Mouse (Mus musculus) midbrain, embryonic 12.5 days (tissue): ENCODE measurements around the gene Sept9. TPM values are rescaled to one million over a fixed set of nuclear protein-coding genes. Genes with fewer than 3 reads are reported as not detected.

ENCODE experiments used
- ATAC-seq: fragments of 200-750 bp; cut with Nextera tagmentation; 2 replicates; pipeline ENCODE4 v1.8.0; 2017; ENCODE audit warnings: low read depth, moderate TSS enrichment, moderate library complexity; ENCODE audit not compliant: low FRiP score
- H3K27ac ChIP-seq: fragments of 300-500 bp; sonication (generic); replicated peaks from 2 replicates; pipeline ENCODE4 v1.5.1; 2016; ENCODE audit warnings: mild to moderate bottlenecking
- H3K27me3 ChIP-seq: fragments of 300-500 bp; sonication (generic); 2 replicates; pipeline ENCODE4 v1.6.1; 2016; ENCODE audit warnings: mild to moderate bottlenecking
- H3K36me3 ChIP-seq: fragments of 300-500 bp; sonication (generic); 2 replicates; pipeline ENCODE4 v1.6.1; 2016
- H3K4me1 ChIP-seq: fragments of 300-500 bp; sonication (generic); 2 replicates; pipeline ENCODE4 v1.6.1; 2016
- H3K4me2 ChIP-seq: fragments of 300-500 bp; sonication (generic); replicated peaks from 2 replicates; pipeline ENCODE4 v1.6.1; 2016; ENCODE audit warnings: mild to moderate bottlenecking, moderate library complexity
- H3K4me3 ChIP-seq: fragments of 300-500 bp; sonication (generic); 2 replicates; pipeline ENCODE4 v1.5.1; 2016; ENCODE audit warnings: mild to moderate bottlenecking
- H3K9ac ChIP-seq: fragments of 300-500 bp; sonication (generic); replicated peaks from 2 replicates; pipeline ENCODE4 v1.6.1; 2016; ENCODE audit warnings: mild to moderate bottlenecking, moderate library complexity
- H3K9me3 ChIP-seq: fragments of 300-500 bp; sonication (generic); 2 replicates; pipeline ENCODE4 v1.6.1; 2016; ENCODE audit warnings: mild to moderate bottlenecking
- WGBS: fragments of 180-500 bp; shearing (Covaris S2); methylation state at CpG from one replicate; pipeline ENCODE4 v1.1.7; 2016; 5-methylcytosine and 5-hydroxymethylcytosine counted together
- polyA plus RNA-seq: library from polyadenylated mRNA; unstranded; fragments of >200 nt; fragmentation: Nextera tagmentation; extraction: Ambion mirVana; gene quantifications from 2 replicates; pipeline ENCODE4 v1.2.1, GENCODE M21; 2016

The Sept9 gene
- polyA plus RNA-seq, 1 experiment from 2014 or later, result 176 TPM

GRCm38 (mm10) chr11:117177303-117177979, 22.0 kb upstream of the Sept9 start:
- Histone ChIP-seq H3K4me3 (no peak overlapping the region), H3K4me1 (peaks cover 21% of the 10 kb centered on the region; the same call in 1 of the 2 replicates), H3K4me2 (no peak overlapping the region), H3K9me3 (peaks cover 24% of the 10 kb centered on the region), H3K27me3 (0 out of 2 replicates have a peak, but pooled peaks cover 8% of the 10 kb centered on the region), H3K36me3 (no peaks in the 10 kb centered on the region), H3K27ac (no peak overlapping the region), H3K9ac (no peak overlapping the region)
- ATAC-seq, result peak; percentile 78; the same call in 1 of the 2 replicates
- WGBS, result 68% methylated on average over 8 of the region's 11 CpGs

- 80% methylated on average over 5 of the region's 5 CpGs for WGBS
These were observed 19.6 kb upstream of the Sept9 start for GRCm38 (mm10) chr11:117179902-117180301.

GRCm38 (mm10) chr11:117182808-117183207, 16.7 kb upstream of the Sept9 start:
- Histone ChIP-seq H3K36me3 (no peaks in the 10 kb centered on the region), H3K9ac (no peak overlapping the region), H3K4me2 (no peak overlapping the region), H3K9me3 (peaks cover 29% of the 10 kb centered on the region), H3K4me3 (no peak overlapping the region), H3K4me1 (0 out of 2 replicates have a peak, but pooled peaks cover 2% of the 10 kb centered on the region), H3K27me3 (peaks cover 4% of the 10 kb centered on the region; the same call in 1 of the 2 replicates), H3K27ac (no peak overlapping the region)
- ATAC-seq, result no peak
- WGBS, result 85% methylated on average over 3 of the region's 3 CpGs

More at GRCm38 (mm10) chr11:117179902-117180301, 19.6 kb upstream of the Sept9 start:
- Histone ChIP-seq H3K27me3 (peaks cover 4% of the 10 kb centered on the region; the same call in 1 of the 2 replicates), H3K4me2 (no peak overlapping the region), H3K9ac (no peak overlapping the region), H3K4me3 (no peak overlapping the region), H3K9me3 (peaks cover 29% of the 10 kb centered on the region), H3K36me3 (no peaks in the 10 kb centered on the region), H3K4me1 (peaks cover 12% of the 10 kb centered on the region; the same call in 1 of the 2 replicates), H3K27ac (no peak overlapping the region)
- ATAC-seq, result no peak

GRCm38 (mm10) chr11:117183299-117183698, 16.2 kb upstream of the Sept9 start:
- no peaks in the 10 kb centered on the region for H3K36me3 ChIP-seq
- H3K27ac ChIP-seq, result no peak overlapping the region
- ATAC-seq, result no peak
- 65% methylated on average over 3 of the region's 3 CpGs for WGBS
- H3K9ac ChIP-seq, result no peak overlapping the region
- H3K27me3 ChIP-seq, result peaks cover 4% of the 10 kb centered on the region; the same call in 1 of the 2 replicates
- H3K9me3 ChIP-seq, result peaks cover 29% of the 10 kb centered on the region
- H3K4me1 ChIP-seq, result 0 out of 2 replicates have a peak, but pooled peaks cover 2% of the 10 kb centered on the region
- H3K4me2 ChIP-seq, result no peak overlapping the region
- no peak overlapping the region for H3K4me3 ChIP-seq

- no peak overlapping the region for H3K4me3 ChIP-seq
- ATAC-seq, result no peak
- 84% methylated on average over 5 of the region's 5 CpGs for WGBS
- no peak overlapping the region for H3K9ac ChIP-seq
- 0 out of 2 replicates have a peak, but pooled peaks cover 2% of the 10 kb centered on the region for H3K4me1 ChIP-seq
- no peaks in the 10 kb centered on the region for H3K36me3 ChIP-seq
- H3K4me2 ChIP-seq, result no peak overlapping the region
- H3K27me3 ChIP-seq, result no peaks in the 10 kb centered on the region; the same call in 1 of the 2 replicates
- H3K27ac ChIP-seq, result no peak overlapping the region
- peaks cover 29% of the 10 kb centered on the region for H3K9me3 ChIP-seq
These were observed 15.6 kb upstream of the Sept9 start for GRCm38 (mm10) chr11:117183841-117184240.

DNA sequence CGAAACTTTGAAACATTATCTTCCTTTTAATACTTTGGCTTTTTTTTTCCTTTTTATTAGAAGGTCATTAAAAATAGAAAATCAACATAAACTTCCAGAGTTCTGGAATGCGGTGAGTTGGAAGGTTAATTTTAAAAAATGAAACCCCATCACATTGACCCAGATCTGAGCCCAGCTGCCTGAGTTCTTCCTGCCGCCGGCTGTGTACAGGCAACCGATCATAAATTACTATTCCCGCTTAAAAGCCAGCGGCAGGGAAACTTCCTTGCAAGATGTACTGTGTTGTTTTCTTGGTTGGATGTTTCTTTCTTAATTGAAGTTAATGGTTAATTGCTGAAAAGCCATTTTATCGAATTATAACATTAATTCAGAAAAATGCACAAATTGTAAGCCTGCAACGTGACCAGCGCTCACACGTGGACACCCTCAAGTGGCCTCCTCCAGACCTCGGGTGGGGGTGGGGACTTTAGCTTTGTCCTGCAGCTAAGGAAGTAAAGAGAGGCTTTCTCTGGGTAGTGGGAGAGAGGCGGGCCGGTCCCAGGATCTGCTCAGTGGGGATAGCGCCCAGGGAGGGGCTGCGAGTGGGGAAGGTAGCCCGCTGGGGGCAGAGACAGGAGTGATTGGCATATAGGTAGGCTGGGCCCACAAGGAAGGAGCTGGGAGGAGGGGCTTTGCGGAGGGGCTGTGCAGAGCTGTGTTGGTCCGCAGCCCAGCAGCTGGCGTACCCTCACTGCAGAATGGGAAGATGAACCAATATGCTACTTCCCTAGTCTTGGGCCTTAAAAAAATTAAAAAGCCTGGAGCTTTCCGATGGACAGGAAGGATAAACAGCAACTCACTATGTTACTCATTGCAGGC, 14.2 kb upstream of the Sept9 start:
- 71% methylated on average over 21 of the region's 21 CpGs for WGBS
- ATAC-seq, result no peak
- H3K27ac ChIP-seq, result no peak overlapping the region
- H3K36me3 ChIP-seq, result no peaks in the 10 kb centered on the region
- no peak overlapping the region for H3K9ac ChIP-seq
- peaks cover 24% of the 10 kb centered on the region for H3K9me3 ChIP-seq
- no peak overlapping the region for H3K4me3 ChIP-seq
- H3K4me1 ChIP-seq, result 0 out of 2 replicates have a peak, but pooled peaks cover 2% of the 10 kb centered on the region
- H3K4me2 ChIP-seq, result no peak overlapping the region
- H3K27me3 ChIP-seq, result no peaks in the 10 kb centered on the region; the same call in 1 of the 2 replicates

DNA sequence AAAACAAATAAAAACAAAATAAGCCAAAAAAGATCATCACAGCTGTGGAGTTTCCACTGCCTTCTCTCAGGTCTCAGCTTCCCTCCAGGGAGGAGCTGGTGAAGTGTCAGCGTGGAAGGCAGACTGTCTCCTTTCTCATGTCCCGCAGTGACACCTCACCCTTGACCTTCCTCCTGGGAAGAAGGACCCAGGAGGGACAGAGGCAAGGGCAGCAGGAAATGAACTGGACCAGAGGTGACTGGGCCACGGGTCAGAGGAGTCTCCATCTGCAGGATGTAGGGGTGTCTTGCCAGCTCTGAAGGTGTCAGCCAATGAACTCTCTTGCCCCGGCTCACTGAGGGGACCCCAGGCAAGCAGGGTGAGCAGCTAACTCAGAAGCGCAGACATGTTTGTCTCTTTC, 7.9 kb upstream of the Sept9 start:
- Histone ChIP-seq H3K9me3 (no peaks in the 10 kb centered on the region), H3K27ac (no peak overlapping the region), H3K4me2 (no peak overlapping the region), H3K9ac (no peak overlapping the region), H3K36me3 (no peaks in the 10 kb centered on the region), H3K27me3 (no peaks in the 10 kb centered on the region), H3K4me1 (no peaks in the 10 kb centered on the region), H3K4me3 (no peak overlapping the region)
- ATAC-seq, result no peak
- WGBS, result 79% methylated on average over 5 of the region's 5 CpGs

DNA sequence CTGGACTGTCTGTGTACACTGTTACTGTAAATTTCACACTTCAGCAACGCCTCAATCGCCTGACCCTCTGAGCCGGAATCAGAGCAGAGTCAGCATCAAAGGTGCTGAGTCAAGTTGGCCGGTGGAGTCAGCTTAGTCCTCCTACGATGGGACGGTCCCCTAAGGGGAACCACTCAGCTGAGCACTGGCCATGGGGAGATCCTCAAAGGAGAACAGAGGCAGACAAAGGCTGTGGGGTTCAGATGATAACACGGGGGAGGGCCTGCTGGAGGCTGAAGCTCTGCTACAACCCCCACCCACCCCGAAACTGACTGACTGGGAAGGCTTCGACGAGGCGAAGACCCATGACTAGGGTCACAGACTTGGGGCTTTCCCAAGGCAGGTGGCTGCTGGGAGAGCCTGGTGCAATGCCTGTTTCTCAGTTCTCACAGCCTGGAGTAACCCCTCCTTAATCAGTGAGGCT, 5.0 kb upstream of the Sept9 start:
- no peak overlapping the region for H3K27ac ChIP-seq
- no peak overlapping the region for H3K4me3 ChIP-seq
- H3K4me1 ChIP-seq, result peaks cover 4% of the 10 kb centered on the region
- no peaks in the 10 kb centered on the region for H3K9me3 ChIP-seq
- no peak overlapping the region for H3K9ac ChIP-seq
- no peak for ATAC-seq
- 78% methylated on average over 11 of the region's 11 CpGs for WGBS
- no peaks in the 10 kb centered on the region for H3K36me3 ChIP-seq
- H3K27me3 ChIP-seq, result peaks cover 25% of the 10 kb centered on the region
- no peak overlapping the region for H3K4me2 ChIP-seq

GRCm38 (mm10) chr11:117195616-117196015, 3.8 kb upstream of the Sept9 start:
- ATAC-seq, result no peak
- peaks cover 36% of the 10 kb centered on the region for H3K27me3 ChIP-seq
- H3K4me1 ChIP-seq, result peaks cover 10% of the 10 kb centered on the region
- no peak overlapping the region for H3K9ac ChIP-seq
- no peak overlapping the region for H3K4me3 ChIP-seq
- H3K9me3 ChIP-seq, result no peaks in the 10 kb centered on the region
- H3K4me2 ChIP-seq, result no peak overlapping the region
- H3K36me3 ChIP-seq, result no peaks in the 10 kb centered on the region
- 90% methylated on average over 6 of the region's 6 CpGs for WGBS
- H3K27ac ChIP-seq, result no peak overlapping the region

DNA sequence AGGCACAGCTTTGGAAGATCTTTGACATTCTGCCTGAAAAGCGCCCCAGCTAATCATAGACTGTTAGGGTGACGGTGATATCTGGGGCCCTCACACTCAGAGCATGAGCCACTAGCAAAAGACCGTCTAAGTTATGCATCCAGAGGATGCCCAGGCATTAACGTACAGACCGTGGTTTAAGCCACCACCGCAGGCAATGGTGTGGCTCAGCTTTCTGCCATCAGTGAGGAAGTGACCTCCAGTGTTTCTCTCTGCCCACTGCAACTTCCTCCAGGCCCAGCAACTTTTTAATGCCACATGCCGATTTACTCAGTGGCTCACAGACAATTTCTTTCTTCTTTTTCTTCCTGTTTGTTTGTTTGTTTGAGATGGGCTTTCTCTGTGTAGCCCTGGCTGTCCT, 2.8 kb upstream of the Sept9 start:
- Histone ChIP-seq H3K4me1 (peaks cover 10% of the 10 kb centered on the region), H3K27me3 (peaks cover 46% of the 10 kb centered on the region), H3K27ac (no peak overlapping the region), H3K4me2 (no peak overlapping the region), H3K9ac (no peak overlapping the region), H3K9me3 (no peaks in the 10 kb centered on the region), H3K36me3 (no peaks in the 10 kb centered on the region), H3K4me3 (no peak overlapping the region)
- no peak for ATAC-seq
- 92% methylated on average over 7 of the region's 7 CpGs for WGBS

DNA sequence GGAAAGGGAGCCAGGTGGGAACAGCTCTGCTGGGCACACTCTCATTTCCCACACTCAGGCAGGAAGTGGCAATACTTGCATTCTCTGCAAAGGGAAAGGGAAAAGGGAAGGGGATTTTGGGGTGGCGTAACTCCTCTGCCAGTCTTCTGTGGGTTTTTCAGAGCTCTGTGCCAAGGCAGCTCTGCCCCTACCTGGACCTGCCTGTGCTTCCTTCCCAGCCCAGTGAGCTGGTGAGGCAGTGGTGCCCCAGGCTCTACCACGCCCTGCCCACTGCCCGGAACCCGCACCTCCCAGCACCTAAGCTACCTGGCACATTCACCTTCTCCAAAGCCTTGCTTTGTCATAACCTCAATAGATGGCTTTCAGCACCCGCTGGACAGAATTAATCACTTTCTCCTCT, 1.3 kb upstream of the Sept9 start:
- Histone ChIP-seq H3K27ac (no peak overlapping the region), H3K4me3 (no peak overlapping the region), H3K9ac (no peak overlapping the region), H3K4me1 (peaks cover 10% of the 10 kb centered on the region), H3K4me2 (no peak overlapping the region), H3K9me3 (no peaks in the 10 kb centered on the region), H3K27me3 (peaks cover 61% of the 10 kb centered on the region), H3K36me3 (no peaks in the 10 kb centered on the region)
- ATAC-seq, result no peak
- 94% methylated on average over 5 of the region's 5 CpGs for WGBS

- ATAC-seq, result no peak
- H3K4me3 ChIP-seq, result no peak overlapping the region
- no peaks in the 10 kb centered on the region for H3K36me3 ChIP-seq
- peaks cover 10% of the 10 kb centered on the region for H3K4me1 ChIP-seq
- no peak overlapping the region for H3K27ac ChIP-seq
- H3K9me3 ChIP-seq, result no peaks in the 10 kb centered on the region
- no peak overlapping the region for H3K9ac ChIP-seq
- no peak overlapping the region for H3K4me2 ChIP-seq
- WGBS, result 87% methylated on average over 12 of the region's 12 CpGs
- H3K27me3 ChIP-seq, result peaks cover 76% of the 10 kb centered on the region
These were observed 2.4 kb downstream of the Sept9 start for GRCm38 (mm10) chr11:117201846-117202245.
